In genomic region chr6:121262496-121262895, GRCm38 (mm10) we compare ENCODE assay signal across 13 mouse cellular contexts. TPM values are rescaled to one million over a fixed set of nuclear protein-coding genes. Genes with fewer than 3 reads are reported as not detected.
"Had no signal": no experiment of that assay in that cellular context is flagged by ENCODE, and none has a peak within 500 bp of the region (broad histone marks: within the 10 kb centered on the region; RNA-seq: fewer than 3 reads in every experiment).

No protein-coding gene starts in this region.

- DNase-seq: cerebellum, postnatal 36 days; embryo, embryonic 11 days; forebrain, postnatal 0 days; gastrocnemius, adult 2 months; gastrocnemius, postnatal 10 days; gastrocnemius, postnatal 14 days; gastrocnemius, postnatal 25 days; gastrocnemius, postnatal 36 days; heart, adult 11 months; heart, adult 18-20 months; heart, adult 2 months had no signal

RNA-seq across cellular contexts. Expression of gene Usp18, which starts 16.8 kb away (rescaled TPM):
- polyA plus RNA-seq: erythroblast, embryonic 14.5 days had no signal

RNA-seq across cellular contexts. Expression of gene Tuba8, which starts 52.0 kb away (rescaled TPM):
- polyA plus RNA-seq: forebrain, embryonic 13.5 days had no signal
